Mouse (Mus musculus): ENCODE results near the gene Slc2a8. TPM values are rescaled to one million over a fixed set of nuclear protein-coding genes. Genes with fewer than 3 reads are reported as not detected.

The Slc2a8 gene
- polyA plus RNA-seq, 1 experiment, result 6.7 TPM

DNA sequence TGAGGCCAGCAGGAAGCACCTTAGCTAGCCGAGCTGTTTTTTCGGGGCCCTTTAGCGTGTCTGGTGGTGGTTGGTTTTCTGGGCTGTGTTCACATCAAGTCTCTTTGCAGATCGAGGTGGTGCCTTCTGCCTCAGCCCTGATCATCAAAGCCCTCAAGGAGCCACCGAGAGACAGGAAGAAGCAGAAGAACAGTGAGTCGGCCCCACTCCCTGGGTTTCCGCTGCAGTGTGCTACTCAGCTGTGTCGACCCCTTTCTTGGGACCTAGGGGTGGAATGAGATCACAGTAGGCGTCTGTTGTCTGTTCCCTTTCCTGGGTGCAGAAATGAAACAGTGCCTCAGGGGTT is 19.0 kb downstream of the Slc2a8 start:
- H3K27ac ChIP-seq (ENCODE audit: control insufficient read depth, insufficient read depth, low read depth, low read length, poor library complexity), result peak overlapping the region; percentile 17; the same call in 1 of the 2 replicates
- H3K4me3 ChIP-seq (replicated peaks; ENCODE audit: control insufficient read depth, low read depth, low read length), result peak overlapping the region; percentile 54
- 5% methylated on average over 9 of the region's 9 CpGs for WGBS
- TF ChIP-seq POLR2A (IDR thresholded peaks at IDR 0.05; ENCODE audit: borderline replicate concordance, control insufficient read depth, low read depth, low read length), result no peak
- peaks cover 5% of the 10 kb centered on the region; the same call in 1 of the 2 replicates for H3K4me1 ChIP-seq (ENCODE audit: control insufficient read depth, insufficient read depth, low read length)

DNA sequence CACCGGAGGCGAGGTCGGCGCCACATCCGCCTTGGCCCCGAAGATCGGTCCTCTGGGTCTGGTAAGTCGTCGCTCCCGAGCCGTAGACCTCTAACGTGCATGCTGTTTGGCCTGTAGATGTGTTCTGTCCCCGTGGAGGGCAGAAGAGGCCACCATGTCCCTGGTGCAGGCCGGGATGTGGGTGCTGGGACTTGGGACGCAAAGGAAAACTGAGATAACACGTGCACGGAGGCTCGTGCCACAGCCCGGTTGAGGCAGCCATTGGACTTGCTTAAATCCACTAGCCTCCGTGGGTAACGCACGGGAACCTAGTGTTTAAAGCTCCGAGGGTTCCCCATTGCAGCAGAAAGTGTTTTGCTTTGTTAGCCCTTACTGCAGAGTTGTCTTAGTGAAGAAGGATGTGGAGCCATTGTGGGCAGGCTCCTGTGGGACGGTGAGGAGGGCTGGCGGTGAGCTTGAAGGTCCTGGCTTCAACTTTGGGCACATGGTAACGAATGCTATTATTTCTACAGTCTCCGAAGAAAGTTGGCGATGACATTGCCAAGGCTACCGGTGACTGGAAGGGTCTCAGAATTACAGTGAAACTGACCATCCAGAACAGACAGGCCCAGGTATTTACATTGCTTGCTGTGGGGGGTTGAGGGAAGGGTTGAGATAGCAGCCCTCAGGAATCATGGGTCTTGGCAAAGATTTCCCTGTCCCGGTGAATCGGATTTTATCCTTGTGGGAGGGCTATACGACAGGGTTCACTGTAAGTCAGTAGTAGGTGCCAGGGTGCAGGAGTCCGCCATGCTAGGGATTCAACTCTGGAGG is 19.6 kb downstream of the Slc2a8 start:
- Histone ChIP-seq H3K27ac (ENCODE audit: control insufficient read depth, insufficient read depth, low read depth, low read length, poor library complexity) (peak overlapping the region; percentile 61), H3K4me1 (ENCODE audit: control insufficient read depth, insufficient read depth, low read length) (peaks cover 3% of the 10 kb centered on the region; the same call in 1 of the 2 replicates), H3K4me3 (replicated peaks; ENCODE audit: control insufficient read depth, low read depth, low read length) (peak overlapping the region; percentile 92)
- 1% methylated on average over 33 of the region's 33 CpGs for WGBS
- TF ChIP-seq POLR2A (IDR thresholded peaks at IDR 0.05; ENCODE audit: borderline replicate concordance, control insufficient read depth, low read depth, low read length) (no peak), CTCF (IDR thresholded peaks at IDR 0.05; ENCODE audit: control insufficient read depth, insufficient read depth, low read length) (no peak)

DNA sequence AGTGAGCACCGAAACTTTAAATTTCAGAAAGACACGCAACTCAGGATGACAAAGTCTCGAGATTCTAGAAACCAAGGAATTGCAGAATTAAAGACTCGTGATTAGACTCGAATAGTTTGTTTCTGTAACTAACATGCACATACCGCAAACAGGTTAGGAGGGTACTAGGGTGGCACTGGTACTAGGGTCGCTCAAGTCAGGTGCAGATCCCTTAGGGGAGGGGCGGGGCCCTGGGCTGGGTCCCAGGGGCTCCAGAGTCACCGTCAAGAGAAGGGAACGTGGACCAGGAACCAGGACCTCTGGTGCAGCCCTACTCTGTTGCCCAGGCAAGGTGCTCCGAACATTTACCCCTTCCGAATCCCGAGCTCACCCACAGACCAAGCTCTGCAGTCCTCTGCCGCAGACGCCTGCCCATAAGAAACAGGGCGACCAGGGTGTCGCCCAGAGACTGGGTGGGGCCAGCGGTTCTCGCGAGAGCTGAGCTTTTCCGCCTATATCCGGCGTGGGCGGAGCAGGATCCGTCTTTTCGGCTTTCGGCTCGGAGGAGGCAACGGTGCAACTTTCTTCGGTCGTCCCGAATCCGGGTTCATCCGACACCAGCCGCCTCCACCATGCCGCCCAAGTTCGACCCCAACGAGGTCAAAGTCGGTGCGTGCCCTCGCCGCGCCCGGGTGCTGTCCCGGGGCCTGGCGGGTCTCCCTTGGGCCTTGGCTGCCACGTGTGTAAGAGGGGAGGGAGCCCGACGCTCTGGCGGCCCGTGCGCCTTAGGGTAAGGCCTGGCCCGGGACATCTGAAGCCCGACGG is 20.5 kb downstream of the Slc2a8 start, which contains the start of the genes Rpl12 and Lrsam1:
Rpl12 (plus strand) TSS at position 368 of the 804 bp plus-strand sequence.
Lrsam1 (minus strand) TSS at position 423 of the 804 bp plus-strand sequence.
- 3% methylated on average over 55 of the region's 55 CpGs for WGBS
- Histone ChIP-seq H3K27ac (ENCODE audit: control insufficient read depth, insufficient read depth, low read depth, low read length, poor library complexity) (peak within 1 kb of the TSS; percentile 61), H3K4me1 (ENCODE audit: control insufficient read depth, insufficient read depth, low read length) (peaks cover 3% of the 10 kb centered on the region; the same call in 1 of the 2 replicates), H3K4me3 (replicated peaks; ENCODE audit: control insufficient read depth, low read depth, low read length) (peak within 1 kb of the TSS; percentile 92)
- TF ChIP-seq POLR2A (IDR thresholded peaks at IDR 0.05; ENCODE audit: borderline replicate concordance, control insufficient read depth, low read depth, low read length) (peak; percentile 86; the same call in 1 of the 2 replicates), CTCF (IDR thresholded peaks at IDR 0.05; ENCODE audit: control insufficient read depth, insufficient read depth, low read length) (no peak)

DNA sequence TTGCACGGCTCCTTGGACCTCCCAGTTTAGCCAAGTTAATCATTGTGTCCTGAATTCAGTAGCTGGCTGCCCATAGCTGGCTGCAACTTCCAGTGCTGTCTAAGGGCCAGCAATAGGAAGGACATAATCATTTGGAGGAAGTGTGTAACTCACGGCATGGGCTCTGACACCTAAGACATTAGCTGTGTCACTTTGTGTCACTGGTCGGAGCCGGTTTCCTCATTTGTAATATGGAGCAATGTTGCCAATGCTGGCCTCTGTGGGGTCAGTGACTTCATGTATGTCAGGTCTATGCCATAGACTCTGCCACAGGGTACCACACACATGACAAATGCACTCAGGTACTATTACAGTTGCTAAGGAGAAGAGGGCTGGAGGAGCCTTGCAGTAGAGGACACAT is 21.6 kb downstream of the Slc2a8 start:
- WGBS, result 59% methylated on average over 4 of the region's 4 CpGs
- Histone ChIP-seq H3K4me1 (ENCODE audit: control insufficient read depth, insufficient read depth, low read length) (peaks cover 3% of the 10 kb centered on the region; the same call in 1 of the 2 replicates), H3K27ac (ENCODE audit: control insufficient read depth, insufficient read depth, low read depth, low read length, poor library complexity) (peak overlapping the region; percentile 38), H3K4me3 (replicated peaks; ENCODE audit: control insufficient read depth, low read depth, low read length) (no peak overlapping the region)
- no peak for TF ChIP-seq CTCF (IDR thresholded peaks at IDR 0.05; ENCODE audit: control insufficient read depth, insufficient read depth, low read length)
- TF ChIP-seq POLR2A (IDR thresholded peaks at IDR 0.05; ENCODE audit: borderline replicate concordance, control insufficient read depth, low read depth, low read length), result no peak

DNA sequence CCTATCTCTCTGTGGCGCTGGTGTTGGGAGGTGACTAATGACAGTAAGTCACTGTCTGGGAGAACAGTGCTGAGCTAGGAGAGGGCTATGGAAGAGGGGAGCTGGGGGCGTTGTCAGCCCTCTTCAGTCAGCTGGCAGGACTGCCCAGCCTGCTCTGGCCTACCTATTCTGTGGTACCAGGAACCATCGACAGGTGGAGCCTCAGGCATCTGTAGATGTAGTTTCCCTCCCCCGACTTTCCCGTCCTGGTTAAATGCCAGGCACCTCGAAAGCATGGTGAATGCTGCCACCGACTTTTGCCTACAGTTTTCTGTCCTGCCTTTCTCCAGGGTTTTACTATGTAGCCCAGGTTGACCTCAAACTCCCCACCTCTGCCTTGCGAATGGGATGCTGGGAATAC is 24.5 kb downstream of the Slc2a8 start:
- Histone ChIP-seq H3K4me1 (ENCODE audit: control insufficient read depth, insufficient read depth, low read length) (peaks cover 1% of the 10 kb centered on the region; the same call in 1 of the 2 replicates), H3K27ac (ENCODE audit: control insufficient read depth, insufficient read depth, low read depth, low read length, poor library complexity) (no peak overlapping the region), H3K4me3 (replicated peaks; ENCODE audit: control insufficient read depth, low read depth, low read length) (no peak overlapping the region)
- 64% methylated on average over 8 of the region's 8 CpGs for WGBS
- TF ChIP-seq POLR2A (IDR thresholded peaks at IDR 0.05; ENCODE audit: borderline replicate concordance, control insufficient read depth, low read depth, low read length) (no peak), CTCF (IDR thresholded peaks at IDR 0.05; ENCODE audit: control insufficient read depth, insufficient read depth, low read length) (0 out of 2 replicates have a peak, but pooled peaks have one; percentile 26)

DNA sequence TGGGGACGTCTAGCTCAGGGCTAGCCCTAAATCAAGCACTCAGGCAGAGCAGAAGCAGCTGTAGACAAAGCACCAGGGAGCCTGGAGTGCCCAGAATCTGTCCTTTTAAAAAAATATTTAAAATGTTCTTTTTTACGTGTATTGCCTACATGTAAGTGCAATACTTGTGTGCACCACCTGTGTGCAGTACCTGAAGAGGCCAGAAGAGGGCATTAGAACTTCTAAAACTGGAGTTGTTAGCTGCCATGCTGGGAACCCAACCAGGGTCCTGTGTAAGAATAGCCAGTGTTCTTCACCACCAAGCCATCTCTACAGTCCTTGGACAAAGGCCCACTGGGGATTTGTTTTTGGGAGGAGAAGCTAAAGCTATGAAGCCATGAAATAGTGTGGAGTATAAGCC is 27.3 kb downstream of the Slc2a8 start:
- 90% methylated on average over 2 of the region's 2 CpGs for WGBS
- Histone ChIP-seq H3K4me3 (replicated peaks; ENCODE audit: control insufficient read depth, low read depth, low read length) (no peak overlapping the region), H3K27ac (ENCODE audit: control insufficient read depth, insufficient read depth, low read depth, low read length, poor library complexity) (no peak overlapping the region), H3K4me1 (ENCODE audit: control insufficient read depth, insufficient read depth, low read length) (no peaks in the 10 kb centered on the region)
- TF ChIP-seq POLR2A (IDR thresholded peaks at IDR 0.05; ENCODE audit: borderline replicate concordance, control insufficient read depth, low read depth, low read length) (no peak), CTCF (IDR thresholded peaks at IDR 0.05; ENCODE audit: control insufficient read depth, insufficient read depth, low read length) (no peak)

DNA sequence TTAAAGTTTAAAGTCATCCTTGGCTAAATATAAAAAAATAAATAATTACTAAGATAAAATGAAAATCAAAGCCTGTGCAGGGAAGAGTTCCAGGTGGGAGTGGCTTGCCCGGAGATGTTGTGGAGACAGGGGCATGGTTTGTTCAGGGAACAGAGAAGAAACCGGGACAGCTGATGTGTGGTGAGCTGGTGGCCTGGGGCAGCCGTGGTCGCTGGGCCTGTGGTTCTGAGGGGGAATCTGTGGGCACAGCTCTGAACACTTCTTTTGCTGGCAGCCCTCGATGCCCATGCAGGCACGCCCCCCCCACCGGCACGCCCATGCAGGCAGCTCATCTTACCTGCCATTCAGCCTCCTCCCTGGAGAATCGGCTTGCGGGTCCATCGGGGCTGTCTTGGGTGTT is 34.4 kb downstream of the Slc2a8 start:
- no peaks in the 10 kb centered on the region for H3K4me1 ChIP-seq (ENCODE audit: control insufficient read depth, insufficient read depth, low read length)
- no peak overlapping the region for H3K27ac ChIP-seq (ENCODE audit: control insufficient read depth, insufficient read depth, low read depth, low read length, poor library complexity)
- WGBS, result 80% methylated on average over 11 of the region's 11 CpGs
- TF ChIP-seq CTCF (IDR thresholded peaks at IDR 0.05; ENCODE audit: control insufficient read depth, insufficient read depth, low read length) (no peak), POLR2A (IDR thresholded peaks at IDR 0.05; ENCODE audit: borderline replicate concordance, control insufficient read depth, low read depth, low read length) (no peak)
- no peak overlapping the region for H3K4me3 ChIP-seq (replicated peaks; ENCODE audit: control insufficient read depth, low read depth, low read length)

DNA sequence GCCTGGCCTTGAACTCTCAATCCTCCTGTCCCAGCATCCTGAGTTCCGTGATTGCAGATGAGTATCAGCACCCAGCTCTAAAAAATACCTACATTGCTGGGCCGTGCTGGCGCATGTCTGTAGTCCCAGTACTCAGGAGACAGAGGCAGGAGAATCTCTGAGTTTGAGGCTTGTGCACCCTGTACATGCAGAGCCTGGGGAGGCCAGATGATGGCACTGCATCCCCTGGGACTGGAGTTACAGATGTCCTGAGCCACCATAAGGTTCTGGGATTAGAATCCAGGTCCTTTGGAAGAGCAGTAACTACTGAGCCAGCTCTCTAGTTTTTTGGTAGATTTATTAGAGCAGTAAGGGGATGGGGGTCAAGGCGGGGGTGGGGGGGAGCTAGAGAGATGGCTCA is 41.4 kb downstream of the Slc2a8 start:
- Histone ChIP-seq H3K4me3 (replicated peaks; ENCODE audit: control insufficient read depth, low read depth, low read length) (no peak overlapping the region), H3K27ac (ENCODE audit: control insufficient read depth, insufficient read depth, low read depth, low read length, poor library complexity) (no peak overlapping the region), H3K4me1 (ENCODE audit: control insufficient read depth, insufficient read depth, low read length) (no peaks in the 10 kb centered on the region)
- WGBS, result 90% methylated on average over 4 of the region's 4 CpGs
- TF ChIP-seq POLR2A (IDR thresholded peaks at IDR 0.05; ENCODE audit: borderline replicate concordance, control insufficient read depth, low read depth, low read length), result no peak
- no peak for TF ChIP-seq CTCF (IDR thresholded peaks at IDR 0.05; ENCODE audit: control insufficient read depth, insufficient read depth, low read length)

Data from bone marrow, adult 2 months (tissue).